Mouse (Mus musculus) ovary, postnatal 14 days (tissue): ENCODE results near the gene Socs4.

Experiments
- DNase-seq: peaks from one replicate; pipeline ENCODE4 v3.0.0; 2022; ENCODE audit warnings: low spot score

Socs4 gene

DNA sequence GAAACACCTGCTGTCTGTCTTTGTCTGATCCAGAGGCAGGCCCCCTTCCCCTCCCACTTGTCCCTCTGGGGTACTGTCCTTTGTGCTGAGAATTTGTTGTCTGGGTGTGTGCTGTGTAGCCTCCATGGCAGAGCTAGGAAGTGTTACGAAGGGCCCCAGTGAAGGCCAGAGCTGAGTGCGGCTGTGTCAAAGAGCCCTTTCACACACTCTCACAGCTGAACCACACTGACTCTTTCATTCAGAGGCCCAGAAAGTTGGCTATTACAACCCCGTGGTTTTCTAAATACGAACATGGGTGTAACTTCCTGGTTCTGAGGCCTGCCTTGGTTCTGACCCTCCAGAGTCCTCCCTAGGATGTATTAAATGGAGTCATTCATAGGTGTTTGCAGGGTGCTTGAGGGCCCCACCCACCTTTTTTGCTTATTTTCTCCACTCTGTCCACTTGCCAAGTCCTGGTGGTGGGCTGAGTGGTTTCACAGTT, 65.1 kb downstream of the Socs4 start:
- no peak for DNase-seq
